Mouse (Mus musculus) embryo, embryonic 9.5 days (tissue): Measurements from ENCODE around the gene Ugt8a.

ENCODE experiments used
- DNase-seq: peaks from one replicate; pipeline ENCODE4 v3.0.0-alpha.2; 2017; ENCODE audit errors: extremely low spot score

Ugt8a gene

GRCm38 (mm10) chr3:125938092-125938755 is at the start of gene Ugt8a:
Ugt8a (minus strand) TSS chr3:125938619.
- peak; percentile 49 for DNase-seq

GRCm38 (mm10) chr3:125986639-125987038 is 48.2 kb upstream of the Ugt8a start:
- no peak for DNase-seq

- DNase-seq: no peak
Observed at GRCm38 (mm10) chr3:125983707-125984420, 45.4 kb upstream of the Ugt8a start.

GRCm38 (mm10) chr3:125979475-125979874 is 41.1 kb upstream of the Ugt8a start:
- DNase-seq: no peak

- no peak for DNase-seq
Observed at GRCm38 (mm10) chr3:125975899-125976298, 37.5 kb upstream of the Ugt8a start.

GRCm38 (mm10) chr3:125969458-125969857 is 31.0 kb upstream of the Ugt8a start:
- DNase-seq: no peak

- no peak for DNase-seq
Observed at GRCm38 (mm10) chr3:125956196-125956885, 17.9 kb upstream of the Ugt8a start.

- DNase-seq: no peak
Observed at GRCm38 (mm10) chr3:125954881-125955280, 16.5 kb upstream of the Ugt8a start.

- DNase-seq: no peak
Observed at GRCm38 (mm10) chr3:125940811-125941210, 2.4 kb upstream of the Ugt8a start.

GRCm38 (mm10) chr3:125938756-125939109 is 314 bp upstream of the Ugt8a start:
- DNase-seq: peak; percentile 49

- DNase-seq: peak; percentile 7
Observed at GRCm38 (mm10) chr3:125937536-125938091, 805 bp downstream of the Ugt8a start.

GRCm38 (mm10) chr3:125935796-125936195 is 2.6 kb downstream of the Ugt8a start:
- DNase-seq: no peak

- DNase-seq: no peak
Observed at GRCm38 (mm10) chr3:125932594-125933237, 5.7 kb downstream of the Ugt8a start.

- no peak for DNase-seq
Observed at GRCm38 (mm10) chr3:125931059-125931458, 7.4 kb downstream of the Ugt8a start.

GRCm38 (mm10) chr3:125920876-125921275 is 17.5 kb downstream of the Ugt8a start:
- DNase-seq: no peak

GRCm38 (mm10) chr3:125898976-125899375 is 39.4 kb downstream of the Ugt8a start:
- DNase-seq: no peak

GRCm38 (mm10) chr3:125887109-125887508 is 51.3 kb downstream of the Ugt8a start:
- no peak for DNase-seq

- no peak for DNase-seq
Observed at GRCm38 (mm10) chr3:125884879-125885278, 53.5 kb downstream of the Ugt8a start.

GRCm38 (mm10) chr3:125884423-125884822 is 54.0 kb downstream of the Ugt8a start:
- no peak for DNase-seq

- DNase-seq: no peak
Observed at GRCm38 (mm10) chr3:125883009-125883408, 55.4 kb downstream of the Ugt8a start.

GRCm38 (mm10) chr3:125881835-125882234 is 56.6 kb downstream of the Ugt8a start:
- DNase-seq: no peak

- no peak for DNase-seq
Observed at GRCm38 (mm10) chr3:125874371-125874770, 64.0 kb downstream of the Ugt8a start.
